ENCODE assay signal across 32 mouse cellular contexts in genomic region chr3:99922944-99923343, GRCm38 (mm10). TPM values are rescaled to one million over a fixed set of nuclear protein-coding genes. Genes with fewer than 3 reads are reported as not detected.
DNase-seq lines count a peak whose midpoint lies in the region; ATAC-seq and TF ChIP-seq lines count a peak whose summit lies in the region.
"Had no signal": no experiment of that assay in that cellular context is flagged by ENCODE, and none has a peak within 500 bp of the region (broad histone marks: within the 10 kb centered on the region; RNA-seq: fewer than 3 reads in every experiment).

No protein-coding gene starts in this region.

- in situ Hi-C loops in Patski (cut with MboI; ENCODE audit: low pct_unique_long_range_greater_than_20kb), result no loop called here

- TF ChIP-seq POLR2A in brain, embryonic 14.5 days (IDR thresholded peaks at IDR 0.05; ENCODE audit: borderline replicate concordance, extremely low read depth, insufficient read depth, insufficient read length, poor library complexity, severe bottlenecking), result no peak

- H3K27me3 ChIP-seq in hindbrain, postnatal 0 days (ENCODE audit: insufficient read depth, low read length), result no peaks in the 10 kb centered on the region
- H3K27me3 ChIP-seq in hindbrain, embryonic 10.5 days (ENCODE audit: insufficient read depth, poor library complexity, severe bottlenecking), result no peaks in the 10 kb centered on the region
- no peaks in the 10 kb centered on the region for H3K27me3 ChIP-seq in lung, embryonic 14.5 days (ENCODE audit: insufficient read depth, low read length)
- H3K27me3 ChIP-seq in Patski, result peaks cover 3% of the 10 kb centered on the region
- H3K27me3 ChIP-seq: embryonic facial prominence, embryonic 15.5 days; forebrain, embryonic 12.5 days; heart, embryonic 13.5 days; hindbrain, embryonic 13.5 days; limb, embryonic 12.5 days; liver, embryonic 15.5 days; lung, embryonic 15.5 days; midbrain, embryonic 15.5 days; neural tube, embryonic 12.5 days had no signal

- no peak overlapping the region for H3K4me2 ChIP-seq in hindbrain, postnatal 0 days (ENCODE audit: low read depth, low read length)
- H3K4me2 ChIP-seq in lung, embryonic 14.5 days, result no peak overlapping the region
- H3K4me2 ChIP-seq: embryonic facial prominence, embryonic 15.5 days; forebrain, embryonic 12.5 days; heart, embryonic 13.5 days; hindbrain, embryonic 13.5 days; limb, embryonic 12.5 days; liver, embryonic 15.5 days; lung, embryonic 15.5 days; midbrain, embryonic 15.5 days; neural tube, embryonic 12.5 days had no signal

- no peaks in the 10 kb centered on the region for H3K4me1 ChIP-seq in hindbrain, postnatal 0 days (ENCODE audit: insufficient read depth, low read length)
- H3K4me1 ChIP-seq in hindbrain, embryonic 10.5 days (replicated peaks), result no peaks in the 10 kb centered on the region
- H3K4me1 ChIP-seq in lung, embryonic 14.5 days (ENCODE audit: insufficient read depth), result no peaks in the 10 kb centered on the region
- H3K4me1 ChIP-seq: embryonic facial prominence, embryonic 10.5 days; embryonic facial prominence, embryonic 15.5 days; forebrain, embryonic 12.5 days; heart, embryonic 13.5 days; hindbrain, embryonic 13.5 days; limb, embryonic 12.5 days; liver, embryonic 15.5 days; lung, embryonic 15.5 days; midbrain, embryonic 15.5 days; neural tube, embryonic 12.5 days had no signal

- H3K36me3 ChIP-seq in hindbrain, postnatal 0 days (ENCODE audit: insufficient read depth, low read length), result no peaks in the 10 kb centered on the region
- H3K36me3 ChIP-seq in hindbrain, embryonic 10.5 days, result no peaks in the 10 kb centered on the region
- no peaks in the 10 kb centered on the region for H3K36me3 ChIP-seq in lung, embryonic 14.5 days (ENCODE audit: insufficient read depth)
- H3K36me3 ChIP-seq: embryonic facial prominence, embryonic 10.5 days; embryonic facial prominence, embryonic 15.5 days; forebrain, embryonic 12.5 days; heart, embryonic 13.5 days; hindbrain, embryonic 13.5 days; limb, embryonic 12.5 days; liver, embryonic 15.5 days; lung, embryonic 15.5 days; midbrain, embryonic 15.5 days; neural tube, embryonic 12.5 days had no signal

- 84% methylated on average over 3 of the region's 3 CpGs for WGBS in hindbrain, postnatal 0 days
- 79% methylated on average over 3 of the region's 3 CpGs for WGBS in hindbrain, embryonic 10.5 days
- WGBS in lung, embryonic 14.5 days, result 74% methylated on average over 3 of the region's 3 CpGs

- H3K4me3 ChIP-seq in hindbrain, postnatal 0 days (ENCODE audit: low read length), result no peak overlapping the region
- no peak overlapping the region for H3K4me3 ChIP-seq in hindbrain, embryonic 10.5 days
- H3K4me3 ChIP-seq in lung, embryonic 14.5 days (ENCODE audit: low read depth, low read length), result no peak overlapping the region
- H3K4me3 ChIP-seq: embryonic facial prominence, embryonic 10.5 days; embryonic facial prominence, embryonic 15.5 days; forebrain, embryonic 12.5 days; heart, embryonic 13.5 days; hindbrain, embryonic 13.5 days; limb, embryonic 12.5 days; liver, embryonic 15.5 days; lung, embryonic 15.5 days; midbrain, embryonic 15.5 days; myocyte; neural tube, embryonic 12.5 days had no signal

- no peak overlapping the region for H3K27ac ChIP-seq in hindbrain, postnatal 0 days
- no peak overlapping the region for H3K27ac ChIP-seq in hindbrain, embryonic 10.5 days
- no peak overlapping the region for H3K27ac ChIP-seq in lung, embryonic 14.5 days (ENCODE audit: low read depth)
- H3K27ac ChIP-seq: embryonic facial prominence, embryonic 10.5 days; embryonic facial prominence, embryonic 15.5 days; forebrain, embryonic 12.5 days; heart, embryonic 13.5 days; hindbrain, embryonic 13.5 days; limb, embryonic 12.5 days; liver, embryonic 15.5 days; lung, embryonic 15.5 days; macrophage; midbrain, embryonic 15.5 days; neural tube, embryonic 12.5 days had no signal

- peak; percentile 63 for TF ChIP-seq CTCF in hindbrain, postnatal 0 days (IDR thresholded peaks at IDR 0.05; ENCODE audit: low read depth)
- peak; percentile 29 for TF ChIP-seq CTCF in lung, embryonic 14.5 days (IDR thresholded peaks at IDR 0.05; ENCODE audit: low read depth)
- TF ChIP-seq CTCF in Patski (IDR thresholded peaks at IDR 0.05), result peak; percentile 44
- TF ChIP-seq CTCF in brain, embryonic 14.5 days (IDR thresholded peaks at IDR 0.05; ENCODE audit: borderline replicate concordance, extremely low read depth, insufficient read depth, insufficient read length), result peak; percentile 19; the same call in 1 of the 2 replicates

- DNase-seq in hindbrain, postnatal 0 days (ENCODE audit: low spot score), result peak; percentile 14
- DNase-seq in hindbrain, embryonic 10.5 days (ENCODE audit: low spot score), result no peak
- no peak for DNase-seq in lung, embryonic 14.5 days
- no peak for DNase-seq in lung, postnatal 4 days
- DNase-seq in Patski (ENCODE audit: low read depth, low spot score), result no peak
- DNase-seq in brain, embryonic 14.5 days (ENCODE audit: low read depth), result no peak
- DNase-seq: adrenal gland, postnatal 10 days; B cell, adult 2 months; cerebellum, adult 11-12 months; cerebellum, postnatal 10 days; kidney, adult 18-20 months; right cerebral cortex, adult 18-20 months; spleen, adult 18-20 months; thymus, adult 18-20 months; thymus, postnatal 36 days had no signal

- CTCF ChIA-PET in Patski (lab: Charles Lee), result interaction anchor here (1.2 to 1.6 kb wide), 2 partner anchors 42 to 1007 kb away, joined by 3 read pairs; no protein-coding TSS in a partner anchor

- H3K9me3 ChIP-seq in hindbrain, postnatal 0 days (ENCODE audit: low read length), result no peaks in the 10 kb centered on the region
- H3K9me3 ChIP-seq in hindbrain, embryonic 10.5 days, result no peaks in the 10 kb centered on the region
- no peaks in the 10 kb centered on the region for H3K9me3 ChIP-seq in lung, embryonic 14.5 days (ENCODE audit: low read depth, low read length)
- H3K9me3 ChIP-seq: embryonic facial prominence, embryonic 10.5 days; embryonic facial prominence, embryonic 15.5 days; forebrain, embryonic 12.5 days; heart, embryonic 13.5 days; hindbrain, embryonic 13.5 days; limb, embryonic 12.5 days; liver, embryonic 15.5 days; lung, embryonic 15.5 days; midbrain, embryonic 15.5 days; neural tube, embryonic 12.5 days had no signal

- POLR2A ChIA-PET in Patski (lab: Charles Lee), result no interaction called here

- H3K9ac ChIP-seq in hindbrain, postnatal 0 days (replicated peaks; ENCODE audit: low read length), result no peak overlapping the region
- H3K9ac ChIP-seq in lung, embryonic 14.5 days, result no peak overlapping the region
- H3K9ac ChIP-seq: embryonic facial prominence, embryonic 15.5 days; forebrain, embryonic 12.5 days; heart, embryonic 13.5 days; hindbrain, embryonic 13.5 days; limb, embryonic 12.5 days; liver, embryonic 15.5 days; lung, embryonic 15.5 days; midbrain, embryonic 15.5 days; neural tube, embryonic 12.5 days had no signal

- ATAC-seq in hindbrain, postnatal 0 days, result no peak
- ATAC-seq in lung, embryonic 14.5 days (ENCODE audit: insufficient read depth), result no peak
- no peak for ATAC-seq in Patski
- ATAC-seq in frontal cortex, adult (ENCODE audit: low TSS enrichment), result no peak
- ATAC-seq: midbrain, embryonic 15.5 days had no signal

RNA-seq across cellular contexts. Expression of gene Spag17, which starts 37.7 kb away (rescaled TPM):
- total RNA-seq in hindbrain, postnatal 0 days (2014; rRNA removed), result 0.04 and 0.26 TPM in 2 replicates
- polyA plus RNA-seq in hindbrain, postnatal 0 days (2015; fragmentation: Nextera tagmentation; extraction: Ambion mirVana), result 0.95 TPM in 2 replicates
- polyA plus RNA-seq in hindbrain, embryonic 10.5 days (2016; fragmentation: Nextera tagmentation; extraction: Ambion mirVana), result 0.20 and 0.51 TPM in 2 replicates
- polyA plus RNA-seq in lung, embryonic 14.5 days (2014; fragmentation: Nextera tagmentation; extraction: Ambion mirVana), result 1.2 and 1.9 TPM in 2 replicates
- 0.06 TPM for polyA plus RNA-seq in Patski (2021)
- polyA plus RNA-seq in brain, embryonic 14.5 days (2012; rRNA removed), result 0.14 and 0.21 TPM in 2 replicates
- total RNA-seq: common myeloid progenitor, adult 5-6 weeks; gastrocnemius, adult 18-20 months; heart, adult 8-10 months; heart, postnatal 25 days had no signal
- polyA plus RNA-seq: macrophage, myocyte had no signal
